Mouse (Mus musculus): ENCODE measurements at regions not wholly inside any gene's neighbourhood (a gene's known extent, or its start where the extent isn't known, plus 50 kb on each side); places are given as distances from the start of the nearest gene placed in this dataset.
A peak's percentile ranks its signal among the peaks of the same experiment; 100 is the strongest.

DNA sequence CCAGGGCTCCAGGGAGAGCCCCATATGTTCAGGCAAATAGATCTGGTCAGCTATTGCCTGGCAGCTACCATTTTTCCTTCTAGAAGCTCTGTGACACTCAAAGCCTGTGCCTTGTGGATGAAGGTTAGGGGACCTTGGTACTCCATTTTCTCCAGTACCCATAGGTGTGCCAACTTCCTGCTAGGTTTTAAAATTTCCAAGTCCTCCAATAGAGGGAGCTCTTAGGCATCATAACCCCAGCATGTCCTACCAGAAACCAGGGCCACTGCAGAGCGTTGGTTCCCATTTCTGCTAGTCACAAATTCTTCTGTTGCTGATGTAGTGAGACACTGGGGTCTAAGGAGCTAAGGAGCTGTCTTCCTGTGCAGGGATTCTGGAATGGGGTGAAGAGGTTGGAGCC is 165.3 kb upstream of the Glra1 start:
- Histone ChIP-seq H3K4me3 (ENCODE audit: insufficient read depth in 1 of 2, low read depth in 1 of 2, low read length in 2 of 2, poor library complexity in 1 of 2, severe bottlenecking in 1 of 2) (no peak overlapping the region), H3K27ac (ENCODE audit: insufficient read depth, low read depth, low read length, poor library complexity, severe bottlenecking) (no peak overlapping the region), H3K9ac (ENCODE audit: insufficient read depth, low read depth, low read length, poor library complexity, severe bottlenecking) (no peak overlapping the region), H3K9me3 (ENCODE audit: control insufficient read depth, insufficient read depth, low read depth, low read length) (no peaks in the 10 kb centered on the region), H3K36me3 (ENCODE audit: control insufficient read depth, insufficient read depth, low read length, poor library complexity, severe bottlenecking) (no peaks in the 10 kb centered on the region), H3K4me1 (ENCODE audit: control insufficient read depth in 2 of 2, insufficient read depth in 2 of 2, low read length in 2 of 2, poor library complexity in 1 of 2) (no peaks in the 10 kb centered on the region)
- TF ChIP-seq HCFC1 (IDR thresholded peaks at IDR 0.05; ENCODE audit: borderline replicate concordance, insufficient read depth, low read length) = no peak
- no peak for TF ChIP-seq CHD2 (IDR thresholded peaks at IDR 0.05; ENCODE audit: low read depth, low read length)
- no peak for TF ChIP-seq MAFK (IDR thresholded peaks at IDR 0.05; ENCODE audit: insufficient read depth, low read depth, low read length)
- no peak for TF ChIP-seq ZC3H11A (IDR thresholded peaks at IDR 0.05; ENCODE audit: borderline replicate concordance, low read depth, low read length)
- no peak for TF ChIP-seq ZNF384 (IDR thresholded peaks at IDR 0.05; ENCODE audit: low read depth, low read length)
- in situ Hi-C loops (cut with MboI; ENCODE audit: low sequenced_read_pairs in 2 of 2, unreplicated experiment in 2 of 2) = no loop called here
- DNase-seq (ENCODE audit: low read depth, low spot score) = peak; percentile 25

DNA sequence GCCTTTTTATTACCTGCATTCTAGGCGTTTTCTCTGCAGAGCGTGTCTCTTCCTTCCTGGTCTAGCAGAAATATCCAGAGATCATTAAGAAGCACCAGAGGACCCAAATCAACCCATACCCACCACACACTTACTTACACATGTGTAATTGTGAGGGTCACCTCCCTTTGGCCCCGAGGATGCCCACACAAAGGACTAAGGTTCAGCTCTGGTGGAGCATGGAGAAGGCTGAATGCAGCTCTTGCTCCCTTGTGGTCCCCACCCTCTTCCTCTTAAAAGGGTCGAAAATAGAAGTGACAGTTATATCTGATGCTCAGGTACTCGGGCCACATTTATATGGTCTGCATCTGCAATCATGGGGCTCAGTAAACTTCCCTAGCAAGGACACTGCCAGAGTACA is 164.5 kb upstream of the Glra1 start:
- no peak overlapping the region for H3K27ac ChIP-seq (ENCODE audit: insufficient read depth, low read depth, low read length, poor library complexity, severe bottlenecking)
- H3K9me3 ChIP-seq (ENCODE audit: control insufficient read depth, insufficient read depth, low read depth, low read length) = no peaks in the 10 kb centered on the region
- in situ Hi-C loops (cut with MboI; ENCODE audit: low sequenced_read_pairs in 2 of 2, unreplicated experiment in 2 of 2) = no loop called here
- no peaks in the 10 kb centered on the region for H3K36me3 ChIP-seq (ENCODE audit: control insufficient read depth, insufficient read depth, low read length, poor library complexity, severe bottlenecking)
- no peak overlapping the region for H3K9ac ChIP-seq (ENCODE audit: insufficient read depth, low read depth, low read length, poor library complexity, severe bottlenecking)
- no peak overlapping the region for H3K4me3 ChIP-seq (ENCODE audit: insufficient read depth in 1 of 2, low read depth in 1 of 2, low read length in 2 of 2, poor library complexity in 1 of 2, severe bottlenecking in 1 of 2)
- TF ChIP-seq ZC3H11A (IDR thresholded peaks at IDR 0.05; ENCODE audit: borderline replicate concordance, low read depth, low read length) (no peak), MAFK (IDR thresholded peaks at IDR 0.05; ENCODE audit: insufficient read depth, low read depth, low read length) (no peak), ZNF384 (IDR thresholded peaks at IDR 0.05; ENCODE audit: low read depth, low read length) (no peak), HCFC1 (IDR thresholded peaks at IDR 0.05; ENCODE audit: borderline replicate concordance, insufficient read depth, low read length) (no peak), CHD2 (IDR thresholded peaks at IDR 0.05; ENCODE audit: low read depth, low read length) (no peak)
- no peaks in the 10 kb centered on the region for H3K4me1 ChIP-seq (ENCODE audit: control insufficient read depth in 2 of 2, insufficient read depth in 2 of 2, low read length in 2 of 2, poor library complexity in 1 of 2)
- no peak for DNase-seq (ENCODE audit: low read depth, low spot score)

- TF ChIP-seq HCFC1 (IDR thresholded peaks at IDR 0.05; ENCODE audit: borderline replicate concordance, insufficient read depth, low read length) (no peak), ZNF384 (IDR thresholded peaks at IDR 0.05; ENCODE audit: low read depth, low read length) (no peak), MAFK (IDR thresholded peaks at IDR 0.05; ENCODE audit: insufficient read depth, low read depth, low read length) (no peak), CHD2 (IDR thresholded peaks at IDR 0.05; ENCODE audit: low read depth, low read length) (no peak), ZC3H11A (IDR thresholded peaks at IDR 0.05; ENCODE audit: borderline replicate concordance, low read depth, low read length) (no peak)
- Histone ChIP-seq H3K9ac (ENCODE audit: insufficient read depth, low read depth, low read length, poor library complexity, severe bottlenecking) (no peak overlapping the region), H3K36me3 (ENCODE audit: control insufficient read depth, insufficient read depth, low read length, poor library complexity, severe bottlenecking) (no peaks in the 10 kb centered on the region), H3K9me3 (ENCODE audit: control insufficient read depth, insufficient read depth, low read depth, low read length) (no peaks in the 10 kb centered on the region), H3K4me3 (ENCODE audit: insufficient read depth in 1 of 2, low read depth in 1 of 2, low read length in 2 of 2, poor library complexity in 1 of 2, severe bottlenecking in 1 of 2) (no peak overlapping the region), H3K4me1 (ENCODE audit: control insufficient read depth in 2 of 2, insufficient read depth in 2 of 2, low read length in 2 of 2, poor library complexity in 1 of 2) (no peaks in the 10 kb centered on the region), H3K27ac (ENCODE audit: insufficient read depth, low read depth, low read length, poor library complexity, severe bottlenecking) (no peak overlapping the region)
- in situ Hi-C loops (cut with MboI; ENCODE audit: low sequenced_read_pairs in 2 of 2, unreplicated experiment in 2 of 2) = no loop called here
- DNase-seq (ENCODE audit: low read depth, low spot score) = no peak
Observed at GRCm38 (mm10) chr11:55772107-55772506, 164.1 kb upstream of the Glra1 start.

DNA sequence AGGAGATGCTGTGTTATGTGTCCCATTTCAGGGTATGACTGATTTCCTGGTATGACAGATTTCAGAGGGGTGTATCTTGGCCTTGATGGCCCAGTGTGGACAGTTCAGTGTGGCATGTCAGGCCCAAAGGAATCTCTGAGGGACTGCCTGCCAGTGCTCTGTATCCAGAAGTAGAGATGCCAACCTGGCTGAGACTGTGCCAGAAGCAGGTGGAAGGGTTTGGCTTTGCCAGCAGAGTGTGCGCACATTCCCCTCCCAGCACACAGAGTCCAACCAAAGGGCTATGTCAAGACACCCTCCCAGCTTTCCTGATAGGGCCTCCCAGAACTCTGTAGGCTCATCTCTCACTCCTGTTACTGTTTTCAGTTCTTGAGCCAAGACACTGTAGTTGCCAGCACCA is 156.8 kb upstream of the Glra1 start:
- in situ Hi-C loops (cut with MboI; ENCODE audit: low sequenced_read_pairs in 2 of 2, unreplicated experiment in 2 of 2) = no loop called here
- H3K4me1 ChIP-seq (ENCODE audit: control insufficient read depth in 2 of 2, insufficient read depth in 2 of 2, low read length in 2 of 2, poor library complexity in 1 of 2) = no peaks in the 10 kb centered on the region
- no peak overlapping the region for H3K9ac ChIP-seq (ENCODE audit: insufficient read depth, low read depth, low read length, poor library complexity, severe bottlenecking)
- no peaks in the 10 kb centered on the region for H3K36me3 ChIP-seq (ENCODE audit: control insufficient read depth, insufficient read depth, low read length, poor library complexity, severe bottlenecking)
- TF ChIP-seq ZNF384 (IDR thresholded peaks at IDR 0.05; ENCODE audit: low read depth, low read length) (no peak), MAFK (IDR thresholded peaks at IDR 0.05; ENCODE audit: insufficient read depth, low read depth, low read length) (no peak), CHD2 (IDR thresholded peaks at IDR 0.05; ENCODE audit: low read depth, low read length) (no peak), ZC3H11A (IDR thresholded peaks at IDR 0.05; ENCODE audit: borderline replicate concordance, low read depth, low read length) (no peak), HCFC1 (IDR thresholded peaks at IDR 0.05; ENCODE audit: borderline replicate concordance, insufficient read depth, low read length) (no peak)
- DNase-seq (ENCODE audit: low read depth, low spot score) = no peak
- no peaks in the 10 kb centered on the region for H3K9me3 ChIP-seq (ENCODE audit: control insufficient read depth, insufficient read depth, low read depth, low read length)
- H3K27ac ChIP-seq (ENCODE audit: insufficient read depth, low read depth, low read length, poor library complexity, severe bottlenecking) = no peak overlapping the region
- H3K4me3 ChIP-seq (ENCODE audit: insufficient read depth in 1 of 2, low read depth in 1 of 2, low read length in 2 of 2, poor library complexity in 1 of 2, severe bottlenecking in 1 of 2) = no peak overlapping the region
